Mouse (Mus musculus) brain, adult 2 months (tissue): ENCODE measurements around the gene Hnf1b.

Source experiments
- DNase-seq: peaks from one replicate; pipeline ENCODE4 v3.0.0; 2011; ENCODE audit warnings: low read depth, low spot score

Gene Hnf1b

GRCm38 (mm10) chr11:83896430-83897410 lies 46.9 kb downstream of the Hnf1b start:
- no peak for DNase-seq

GRCm38 (mm10) chr11:83897569-83897968 lies 47.7 kb downstream of the Hnf1b start:
- no peak for DNase-seq

GRCm38 (mm10) chr11:83902812-83903211 lies 52.9 kb downstream of the Hnf1b start:
- DNase-seq, result no peak

GRCm38 (mm10) chr11:83905756-83906155 lies 55.9 kb downstream of the Hnf1b start:
- no peak for DNase-seq

- no peak for DNase-seq
Measured at GRCm38 (mm10) chr11:83908376-83908775, 58.5 kb downstream of the Hnf1b start.

GRCm38 (mm10) chr11:83913824-83914311 lies 64.0 kb downstream of the Hnf1b start:
- DNase-seq, result no peak

GRCm38 (mm10) chr11:83914501-83914900 lies 64.6 kb downstream of the Hnf1b start:
- DNase-seq, result no peak

GRCm38 (mm10) chr11:83922600-83922999 lies 72.7 kb downstream of the Hnf1b start:
- DNase-seq, result no peak

GRCm38 (mm10) chr11:83927097-83927496 lies 77.2 kb downstream of the Hnf1b start:
- DNase-seq, result peak; percentile 7

GRCm38 (mm10) chr11:83932506-83933106 lies 82.7 kb downstream of the Hnf1b start:
- DNase-seq, result no peak

GRCm38 (mm10) chr11:83933376-83933775 lies 83.5 kb downstream of the Hnf1b start:
- DNase-seq, result no peak

- peak; percentile 84 for DNase-seq
Measured at GRCm38 (mm10) chr11:83935986-83936665, 86.3 kb downstream of the Hnf1b start.

- no peak for DNase-seq
Measured at GRCm38 (mm10) chr11:83938556-83938955, 88.7 kb downstream of the Hnf1b start.

- peak; percentile 97 for DNase-seq
Measured at GRCm38 (mm10) chr11:83941950-83942840, 92.3 kb downstream of the Hnf1b start, which contains the start of gene Ddx52. Ddx52 (plus strand) TSS chr11:83942062.
